Mouse (Mus musculus) adrenal gland, adult 8-10 months (tissue): ENCODE data around the gene Epop. TPM values are rescaled to one million over a fixed set of nuclear protein-coding genes. Genes with fewer than 3 reads are reported as not detected.
A peak's percentile ranks its signal among the peaks of the same experiment; 100 is the strongest.

Source experiments
- DNase-seq: peaks from one replicate; pipeline ENCODE4 v3.0.0; 2022
- total RNA-seq, 4 experiments: library from RNA; stranded (reverse); gene quantifications; 2 replicates each; pipeline ENCODE4 v1.2.4; 2022

Epop gene
- total RNA-seq: 1 to 10 TPM; 2.1 to 5.4 (median 4.0) TPM

GRCm38 (mm10) chr11:97629576-97629975 lies at the start of gene Epop:
Gene Epop (minus strand): TSS chr11:97629702.
- peak; percentile 88 for DNase-seq

- no peak for DNase-seq
Measured at GRCm38 (mm10) chr11:97678301-97678700, 48.8 kb upstream of the Epop start.

- DNase-seq: no peak
Measured at GRCm38 (mm10) chr11:97677842-97678241, 48.3 kb upstream of the Epop start.

- no peak for DNase-seq
Measured at GRCm38 (mm10) chr11:97677381-97677780, 47.9 kb upstream of the Epop start.

- no peak for DNase-seq
Measured at GRCm38 (mm10) chr11:97676050-97676754, 46.7 kb upstream of the Epop start.

- no peak for DNase-seq
Measured at GRCm38 (mm10) chr11:97673148-97673547, 43.6 kb upstream of the Epop start.

- DNase-seq: no peak
Measured at GRCm38 (mm10) chr11:97671177-97671527, 41.6 kb upstream of the Epop start.

- DNase-seq: no peak
Measured at GRCm38 (mm10) chr11:97670234-97671176, 41.0 kb upstream of the Epop start.

- no peak for DNase-seq
Measured at GRCm38 (mm10) chr11:97669829-97670228, 40.3 kb upstream of the Epop start.

- no peak for DNase-seq
Measured at GRCm38 (mm10) chr11:97669268-97669667, 39.8 kb upstream of the Epop start.

- DNase-seq: no peak
Measured at GRCm38 (mm10) chr11:97668160-97668559, 38.7 kb upstream of the Epop start.

- DNase-seq: no peak
Measured at GRCm38 (mm10) chr11:97666794-97667193, 37.3 kb upstream of the Epop start.

GRCm38 (mm10) chr11:97666221-97666620 lies 36.7 kb upstream of the Epop start:
- DNase-seq: no peak

- DNase-seq: no peak
Measured at GRCm38 (mm10) chr11:97665431-97665830, 35.9 kb upstream of the Epop start.

GRCm38 (mm10) chr11:97664771-97665240 lies 35.3 kb upstream of the Epop start:
- DNase-seq: no peak

- no peak for DNase-seq
Measured at GRCm38 (mm10) chr11:97664339-97664665, 34.8 kb upstream of the Epop start.

GRCm38 (mm10) chr11:97663528-97664338 lies 34.2 kb upstream of the Epop start:
- DNase-seq: no peak

- no peak for DNase-seq
Measured at GRCm38 (mm10) chr11:97662893-97663527, 33.5 kb upstream of the Epop start, which contains the start of gene Mllt6. Gene Mllt6 (plus strand): TSS chr11:97663414.

- DNase-seq: no peak
Measured at GRCm38 (mm10) chr11:97662207-97662892, 32.8 kb upstream of the Epop start.

- DNase-seq: peak; percentile 80
Measured at GRCm38 (mm10) chr11:97661648-97662133, 32.2 kb upstream of the Epop start.
